Mouse (Mus musculus): Measurements from ENCODE around the gene Gm11214. TPM values are rescaled to one million over a fixed set of nuclear protein-coding genes. Genes with fewer than 3 reads are reported as not detected.

The Gm11214 gene
- polyA plus RNA-seq, 1 experiment from 2014 or later = 0.49 TPM

GRCm38 (mm10) chr4:63675128-63675527 lies 11.9 kb upstream of the Gm11214 start:
- Histone ChIP-seq H3K4me1 (ENCODE audit: control insufficient read depth, insufficient read depth, low read length) (no peaks in the 10 kb centered on the region), H3K9me3 (replicated peaks; ENCODE audit: control insufficient read depth, low read length) (no peaks in the 10 kb centered on the region), H3K4me2 (ENCODE audit: low read depth, low read length) (no peak overlapping the region), H3K27ac (ENCODE audit: low read length) (no peak overlapping the region), H3K9ac (ENCODE audit: low read length) (no peak overlapping the region), H3K36me3 (ENCODE audit: control insufficient read depth, insufficient read depth) (no peaks in the 10 kb centered on the region), H3K27me3 (ENCODE audit: control insufficient read depth, insufficient read depth, low read length) (no peaks in the 10 kb centered on the region), H3K4me3 (ENCODE audit: low read length) (no peak overlapping the region)
- ATAC-seq (replicated peaks; ENCODE audit: extremely low read depth, insufficient read depth, low FRiP score) = no peak
- WGBS = 61% methylated on average over 2 of the region's 2 CpGs

GRCm38 (mm10) chr4:63668255-63668654 lies 5.1 kb upstream of the Gm11214 start:
- Histone ChIP-seq H3K36me3 (ENCODE audit: control insufficient read depth, insufficient read depth) (no peaks in the 10 kb centered on the region), H3K27me3 (ENCODE audit: control insufficient read depth, insufficient read depth, low read length) (no peaks in the 10 kb centered on the region), H3K9ac (ENCODE audit: low read length) (no peak overlapping the region), H3K27ac (ENCODE audit: low read length) (no peak overlapping the region), H3K4me3 (ENCODE audit: low read length) (no peak overlapping the region), H3K4me2 (ENCODE audit: low read depth, low read length) (no peak overlapping the region), H3K9me3 (replicated peaks; ENCODE audit: control insufficient read depth, low read length) (no peaks in the 10 kb centered on the region), H3K4me1 (ENCODE audit: control insufficient read depth, insufficient read depth, low read length) (no peaks in the 10 kb centered on the region)
- 55% methylated on average over 4 of the region's 4 CpGs for WGBS
- no peak for ATAC-seq (replicated peaks; ENCODE audit: extremely low read depth, insufficient read depth, low FRiP score)

- WGBS = 82% methylated on average over 7 of the region's 7 CpGs
- Histone ChIP-seq H3K4me2 (ENCODE audit: low read depth, low read length) (no peak overlapping the region), H3K4me1 (ENCODE audit: control insufficient read depth, insufficient read depth, low read length) (no peaks in the 10 kb centered on the region), H3K27ac (ENCODE audit: low read length) (no peak overlapping the region), H3K4me3 (ENCODE audit: low read length) (no peak overlapping the region), H3K9me3 (replicated peaks; ENCODE audit: control insufficient read depth, low read length) (no peaks in the 10 kb centered on the region), H3K27me3 (ENCODE audit: control insufficient read depth, insufficient read depth, low read length) (no peaks in the 10 kb centered on the region), H3K36me3 (ENCODE audit: control insufficient read depth, insufficient read depth) (no peaks in the 10 kb centered on the region), H3K9ac (ENCODE audit: low read length) (no peak overlapping the region)
- ATAC-seq (replicated peaks; ENCODE audit: extremely low read depth, insufficient read depth, low FRiP score) = no peak
These were observed 2.6 kb upstream of the Gm11214 start for GRCm38 (mm10) chr4:63665738-63666137.

GRCm38 (mm10) chr4:63661857-63662256 lies 1.3 kb downstream of the Gm11214 start:
- 72% methylated on average over 1 of the region's 1 CpGs for WGBS
- H3K4me2 ChIP-seq (ENCODE audit: low read depth, low read length) = no peak overlapping the region
- no peak overlapping the region for H3K9ac ChIP-seq (ENCODE audit: low read length)
- no peak for ATAC-seq (replicated peaks; ENCODE audit: extremely low read depth, insufficient read depth, low FRiP score)
- no peak overlapping the region for H3K4me3 ChIP-seq (ENCODE audit: low read length)
- H3K4me1 ChIP-seq (ENCODE audit: control insufficient read depth, insufficient read depth, low read length) = no peaks in the 10 kb centered on the region
- H3K27me3 ChIP-seq (ENCODE audit: control insufficient read depth, insufficient read depth, low read length) = no peaks in the 10 kb centered on the region
- no peak overlapping the region for H3K27ac ChIP-seq (ENCODE audit: low read length)
- H3K36me3 ChIP-seq (ENCODE audit: control insufficient read depth, insufficient read depth) = no peaks in the 10 kb centered on the region
- H3K9me3 ChIP-seq (replicated peaks; ENCODE audit: control insufficient read depth, low read length) = no peaks in the 10 kb centered on the region

GRCm38 (mm10) chr4:63661426-63661825 lies 1.8 kb downstream of the Gm11214 start:
- no peak overlapping the region for H3K4me2 ChIP-seq (ENCODE audit: low read depth, low read length)
- no peaks in the 10 kb centered on the region for H3K9me3 ChIP-seq (replicated peaks; ENCODE audit: control insufficient read depth, low read length)
- H3K4me3 ChIP-seq (ENCODE audit: low read length) = no peak overlapping the region
- no peaks in the 10 kb centered on the region for H3K4me1 ChIP-seq (ENCODE audit: control insufficient read depth, insufficient read depth, low read length)
- no peaks in the 10 kb centered on the region for H3K36me3 ChIP-seq (ENCODE audit: control insufficient read depth, insufficient read depth)
- H3K27ac ChIP-seq (ENCODE audit: low read length) = no peak overlapping the region
- no peaks in the 10 kb centered on the region for H3K27me3 ChIP-seq (ENCODE audit: control insufficient read depth, insufficient read depth, low read length)
- H3K9ac ChIP-seq (ENCODE audit: low read length) = no peak overlapping the region
- ATAC-seq (replicated peaks; ENCODE audit: extremely low read depth, insufficient read depth, low FRiP score) = no peak
- WGBS = 76% methylated on average over 1 of the region's 1 CpGs

- no peaks in the 10 kb centered on the region for H3K27me3 ChIP-seq (ENCODE audit: control insufficient read depth, insufficient read depth, low read length)
- 83% methylated on average over 1 of the region's 1 CpGs for WGBS
- H3K4me1 ChIP-seq (ENCODE audit: control insufficient read depth, insufficient read depth, low read length) = no peaks in the 10 kb centered on the region
- no peaks in the 10 kb centered on the region for H3K9me3 ChIP-seq (replicated peaks; ENCODE audit: control insufficient read depth, low read length)
- no peak overlapping the region for H3K4me3 ChIP-seq (ENCODE audit: low read length)
- no peak for ATAC-seq (replicated peaks; ENCODE audit: extremely low read depth, insufficient read depth, low FRiP score)
- H3K36me3 ChIP-seq (ENCODE audit: control insufficient read depth, insufficient read depth) = no peaks in the 10 kb centered on the region
- no peak overlapping the region for H3K9ac ChIP-seq (ENCODE audit: low read length)
- H3K4me2 ChIP-seq (ENCODE audit: low read depth, low read length) = no peak overlapping the region
- H3K27ac ChIP-seq (ENCODE audit: low read length) = no peak overlapping the region
These were observed 3.4 kb downstream of the Gm11214 start for GRCm38 (mm10) chr4:63659775-63660174.

GRCm38 (mm10) chr4:63659086-63659485 lies 4.1 kb downstream of the Gm11214 start:
- Histone ChIP-seq H3K36me3 (ENCODE audit: control insufficient read depth, insufficient read depth) (no peaks in the 10 kb centered on the region), H3K9me3 (replicated peaks; ENCODE audit: control insufficient read depth, low read length) (no peaks in the 10 kb centered on the region), H3K4me3 (ENCODE audit: low read length) (no peak overlapping the region), H3K9ac (ENCODE audit: low read length) (no peak overlapping the region), H3K27me3 (ENCODE audit: control insufficient read depth, insufficient read depth, low read length) (no peaks in the 10 kb centered on the region), H3K27ac (ENCODE audit: low read length) (no peak overlapping the region), H3K4me2 (ENCODE audit: low read depth, low read length) (no peak overlapping the region), H3K4me1 (ENCODE audit: control insufficient read depth, insufficient read depth, low read length) (no peaks in the 10 kb centered on the region)
- WGBS = 36% methylated on average over 4 of the region's 4 CpGs
- no peak for ATAC-seq (replicated peaks; ENCODE audit: extremely low read depth, insufficient read depth, low FRiP score)

GRCm38 (mm10) chr4:63654381-63654780 lies 8.8 kb downstream of the Gm11214 start:
- Histone ChIP-seq H3K9me3 (replicated peaks; ENCODE audit: control insufficient read depth, low read length) (no peaks in the 10 kb centered on the region), H3K27ac (ENCODE audit: low read length) (no peak overlapping the region), H3K27me3 (ENCODE audit: control insufficient read depth, insufficient read depth, low read length) (no peaks in the 10 kb centered on the region), H3K36me3 (ENCODE audit: control insufficient read depth, insufficient read depth) (no peaks in the 10 kb centered on the region), H3K4me3 (ENCODE audit: low read length) (no peak overlapping the region), H3K4me2 (ENCODE audit: low read depth, low read length) (no peak overlapping the region), H3K9ac (ENCODE audit: low read length) (no peak overlapping the region), H3K4me1 (ENCODE audit: control insufficient read depth, insufficient read depth, low read length) (no peaks in the 10 kb centered on the region)
- no peak for ATAC-seq (replicated peaks; ENCODE audit: extremely low read depth, insufficient read depth, low FRiP score)
- WGBS = 67% methylated on average over 1 of the region's 1 CpGs

GRCm38 (mm10) chr4:63643956-63644726 lies 19.0 kb downstream of the Gm11214 start:
- Histone ChIP-seq H3K4me2 (ENCODE audit: low read depth, low read length) (no peak overlapping the region), H3K9ac (ENCODE audit: low read length) (no peak overlapping the region), H3K27ac (ENCODE audit: low read length) (no peak overlapping the region), H3K27me3 (ENCODE audit: control insufficient read depth, insufficient read depth, low read length) (no peaks in the 10 kb centered on the region), H3K36me3 (ENCODE audit: control insufficient read depth, insufficient read depth) (no peaks in the 10 kb centered on the region), H3K4me1 (ENCODE audit: control insufficient read depth, insufficient read depth, low read length) (no peaks in the 10 kb centered on the region), H3K9me3 (replicated peaks; ENCODE audit: control insufficient read depth, low read length) (no peaks in the 10 kb centered on the region), H3K4me3 (ENCODE audit: low read length) (no peak overlapping the region)
- no peak for ATAC-seq (replicated peaks; ENCODE audit: extremely low read depth, insufficient read depth, low FRiP score)
